Mouse (Mus musculus): ENCODE data around the gene Ly6g6e.
A peak's percentile ranks its signal among the peaks of the same experiment; 100 is the strongest.
"Not testable (repeated sequence)": the region's sequence is repeated elsewhere in the genome, so short reads cannot be mapped to it uniquely, and the experiment has no call there.

The Ly6g6e gene

DNA sequence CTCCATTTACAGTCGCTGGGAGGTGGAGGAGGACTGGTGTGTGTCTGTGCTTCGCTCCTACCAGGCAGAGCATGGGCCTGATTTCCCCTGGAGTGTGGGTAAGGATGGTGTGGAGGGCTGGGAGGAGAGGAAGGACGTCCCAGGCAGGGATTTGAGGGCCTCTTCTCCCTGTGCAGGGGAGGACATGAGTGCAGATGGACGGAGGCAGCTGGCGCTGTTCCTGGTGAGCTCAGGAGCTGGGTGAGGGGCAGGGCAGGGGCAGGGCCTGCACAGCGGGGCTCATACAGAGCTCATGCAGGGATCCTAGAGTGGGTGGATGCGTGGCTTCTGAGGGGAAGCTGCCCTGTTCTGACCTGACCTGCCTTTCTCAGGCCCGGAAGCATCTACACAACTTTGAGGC, 25.6 kb downstream of the Ly6g6e start:
- DNase-seq (ENCODE audit: low spot score), result no peak

DNA sequence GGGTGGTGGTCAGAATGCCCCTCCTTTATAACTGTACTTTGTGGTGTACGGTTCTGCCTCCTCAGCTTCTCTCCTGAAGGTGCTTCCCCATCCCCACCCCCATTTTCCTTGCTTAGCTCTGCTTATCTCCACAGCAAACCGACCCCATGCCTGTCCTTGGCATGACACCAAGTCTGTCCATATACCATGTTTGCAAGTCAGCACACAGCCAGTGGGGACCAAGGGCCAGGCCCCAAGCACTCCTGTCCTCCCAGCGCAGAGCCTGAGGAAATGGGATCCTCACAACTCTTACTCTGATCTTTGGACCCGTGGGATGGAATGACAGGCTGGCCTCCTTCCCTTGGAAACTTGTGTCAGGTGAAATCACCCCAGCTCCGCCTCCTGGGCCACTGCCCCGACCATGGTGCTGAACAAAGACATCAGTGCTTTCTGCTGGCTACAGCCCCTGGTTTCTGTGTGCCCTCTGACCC, 26.6 kb downstream of the Ly6g6e start:
- no peak for DNase-seq (ENCODE audit: low spot score)

DNA sequence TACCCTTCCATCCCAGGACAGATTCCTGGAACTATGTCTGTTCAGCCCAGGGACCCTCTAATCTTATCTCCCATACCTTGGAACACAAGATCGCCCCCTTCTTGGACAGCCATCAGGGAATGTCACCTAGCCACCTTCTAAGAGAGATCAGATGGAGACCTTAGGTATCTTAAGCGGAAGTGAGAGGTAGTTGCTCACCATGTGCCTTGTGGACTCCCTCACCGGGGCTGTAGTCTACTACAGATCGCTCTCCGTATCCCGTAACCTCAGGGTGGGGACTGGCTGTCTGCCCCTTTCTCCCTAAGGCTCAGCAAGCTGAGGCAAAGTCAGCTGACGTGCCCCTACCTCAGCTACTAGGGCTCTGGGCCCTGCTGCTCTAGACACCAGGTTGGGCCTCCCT, 27.4 kb downstream of the Ly6g6e start:
- no peak for DNase-seq (ENCODE audit: low spot score)

DNA sequence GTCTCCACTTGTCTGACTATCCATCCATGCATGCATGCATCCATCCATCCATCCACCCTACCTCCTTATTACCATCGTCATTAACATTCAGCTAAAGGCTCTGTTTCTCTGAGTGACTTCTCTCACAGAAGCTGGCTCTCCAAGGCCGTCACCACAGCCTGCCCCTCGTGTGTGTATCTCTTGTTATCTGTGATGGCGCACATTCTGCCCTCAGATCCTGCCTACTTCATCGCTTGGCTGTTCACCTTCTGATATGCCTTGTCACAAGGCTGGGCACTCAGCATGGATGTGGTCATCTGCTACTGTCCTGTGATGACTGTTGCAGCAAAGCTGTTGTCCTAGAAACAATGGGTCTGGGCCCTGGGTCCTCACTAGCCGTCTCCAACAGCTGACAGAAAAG, 28.1 kb downstream of the Ly6g6e start:
- DNase-seq (ENCODE audit: low spot score), result no peak

DNA sequence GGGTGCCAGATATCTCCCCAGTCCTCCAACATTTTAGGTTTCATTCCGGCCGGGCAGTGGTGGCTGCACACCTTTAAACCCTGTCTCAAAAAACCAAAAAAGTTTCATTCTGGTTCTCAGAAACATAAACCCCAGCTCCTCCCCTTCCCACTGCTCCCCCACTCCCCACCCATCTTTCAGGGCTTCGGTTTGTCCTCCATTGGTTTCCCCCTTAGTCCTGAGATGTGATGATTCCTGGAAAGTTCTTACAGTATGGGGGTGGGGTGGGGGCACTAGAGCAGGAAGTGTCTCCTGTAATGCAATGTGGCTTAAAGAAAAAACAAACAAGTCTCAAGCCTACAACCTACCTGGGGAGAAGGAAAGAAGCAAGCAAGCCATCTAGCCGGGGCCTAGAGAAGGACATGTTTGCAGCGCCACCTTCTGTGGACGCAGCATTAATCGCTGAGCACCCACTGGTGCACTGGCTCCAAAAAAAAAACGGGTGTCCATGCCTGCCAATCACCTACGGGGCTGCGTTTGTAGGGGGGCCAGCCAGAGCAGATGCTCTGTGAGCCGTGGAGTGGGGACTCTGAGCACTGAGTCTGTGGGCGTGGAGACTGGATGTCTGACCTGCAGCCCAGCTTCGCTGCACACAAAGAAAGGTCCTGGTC, 29.2 kb downstream of the Ly6g6e start:
- no peak for DNase-seq (ENCODE audit: low spot score)

DNA sequence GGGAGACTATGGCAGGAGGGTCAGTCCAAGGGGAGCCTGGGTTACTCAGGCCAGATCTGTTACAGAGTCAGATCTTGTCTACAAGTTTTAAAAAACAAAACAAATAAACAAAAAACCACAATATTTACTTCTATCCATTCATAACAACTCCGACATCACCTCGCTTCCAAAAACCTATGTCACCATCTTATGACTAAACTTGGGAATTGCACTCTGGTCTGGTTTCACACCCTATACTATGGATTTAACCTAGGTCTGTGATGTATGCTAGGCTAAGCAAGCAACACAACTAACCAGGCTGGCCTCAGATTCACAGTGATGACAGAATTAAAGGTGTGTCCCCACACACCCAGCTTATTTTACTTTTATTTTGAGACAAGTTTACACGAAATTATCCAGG, 29.8 kb downstream of the Ly6g6e start:
- no peak for DNase-seq (ENCODE audit: low spot score)

DNA sequence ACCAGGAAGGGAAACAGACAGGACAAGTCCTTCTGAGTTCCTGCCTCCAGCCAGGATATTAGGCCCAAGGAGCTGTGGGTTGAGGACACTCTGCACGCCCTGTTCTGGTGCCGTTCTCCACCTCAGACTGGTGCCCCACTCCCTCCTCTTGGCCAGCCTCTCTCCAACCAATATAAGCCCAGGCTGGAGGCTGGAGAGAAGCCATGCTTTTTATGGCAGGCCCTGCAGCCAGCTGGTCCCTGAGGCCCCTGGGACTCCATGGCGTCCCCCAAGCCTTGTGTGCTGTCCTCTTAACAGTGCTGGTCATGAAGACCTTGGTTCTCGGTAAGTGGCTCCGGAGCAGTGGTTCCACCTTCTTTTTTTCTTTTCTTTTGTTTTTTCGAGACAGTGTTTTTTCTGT, 31.4 kb downstream of the Ly6g6e start, which contains the start of gene Ly6g5c:
Ly6g5c (plus strand) TSS at position 183 of the 400 bp plus-strand sequence.
- no peak for DNase-seq (ENCODE audit: low spot score)

DNA sequence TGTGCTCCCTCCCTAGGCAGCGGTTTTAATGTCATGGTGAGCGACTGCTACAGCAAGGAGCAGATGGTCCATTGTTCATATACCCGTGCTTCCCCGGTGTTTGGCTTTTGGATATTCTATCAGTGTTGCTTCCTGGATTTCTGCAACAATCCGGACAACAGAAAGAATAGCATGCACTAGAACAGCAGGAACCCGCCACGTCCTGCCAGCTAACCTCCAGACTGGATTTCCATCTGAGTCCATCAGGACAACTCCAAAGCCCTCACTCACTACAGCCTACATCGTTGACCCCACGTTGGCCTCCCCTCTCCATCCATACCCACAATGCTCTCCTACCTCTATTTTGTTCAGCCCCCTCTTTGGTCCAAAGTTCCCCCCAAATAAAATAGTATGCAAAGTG, 35.1 kb downstream of the Ly6g6e start:
- no peak for DNase-seq (ENCODE audit: low spot score)

DNA sequence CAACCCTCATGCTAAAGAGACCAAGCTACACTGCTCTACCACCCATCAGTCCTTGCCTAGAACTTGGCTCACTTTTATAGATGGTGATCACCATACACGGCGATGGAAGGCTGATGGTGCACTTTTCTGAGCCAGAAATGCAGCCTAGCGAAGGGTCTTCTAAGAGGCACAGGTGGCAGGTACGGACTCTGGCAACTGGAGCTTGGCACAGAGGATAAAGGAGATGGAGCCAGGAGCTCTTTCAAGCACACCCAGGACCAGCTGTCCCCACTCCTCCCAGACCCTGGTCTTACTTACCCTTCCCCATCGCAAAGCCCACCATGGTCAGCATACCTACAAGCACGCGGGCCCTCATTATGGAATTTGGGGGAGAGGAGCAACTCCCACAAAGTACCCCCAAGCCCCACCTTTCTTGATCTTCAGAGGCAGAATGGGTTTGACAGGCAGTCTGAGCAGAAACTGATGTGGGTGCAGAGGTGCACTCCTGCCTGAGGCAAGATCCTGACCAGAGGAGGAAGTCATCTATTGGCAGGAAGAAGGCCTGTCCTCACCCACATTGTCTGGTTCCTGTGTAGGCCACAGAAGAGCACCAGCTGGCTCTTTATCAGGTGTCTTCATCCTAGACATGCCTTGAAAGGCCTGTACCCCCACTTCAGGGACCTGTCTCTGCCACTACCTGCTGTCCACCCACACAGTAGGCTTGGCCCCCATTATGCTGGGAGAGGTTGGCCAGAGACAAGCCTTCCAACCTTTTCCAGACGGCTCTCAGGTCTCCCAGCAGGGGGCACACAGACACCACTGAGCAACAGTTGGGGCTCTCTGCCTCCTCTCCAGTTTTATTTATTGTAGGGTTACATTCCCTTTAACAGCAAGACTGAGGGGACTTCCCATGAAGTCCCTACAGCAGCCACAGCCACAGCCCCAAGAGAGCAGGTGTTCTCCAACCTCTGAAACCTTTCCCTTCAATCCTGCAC, 38.6 kb downstream of the Ly6g6e start, which contains the start of gene Ly6g5b:
Ly6g5b (minus strand) TSS at position 383 of the 974 bp plus-strand sequence.
- DNase-seq (ENCODE audit: low spot score), result no peak

DNA sequence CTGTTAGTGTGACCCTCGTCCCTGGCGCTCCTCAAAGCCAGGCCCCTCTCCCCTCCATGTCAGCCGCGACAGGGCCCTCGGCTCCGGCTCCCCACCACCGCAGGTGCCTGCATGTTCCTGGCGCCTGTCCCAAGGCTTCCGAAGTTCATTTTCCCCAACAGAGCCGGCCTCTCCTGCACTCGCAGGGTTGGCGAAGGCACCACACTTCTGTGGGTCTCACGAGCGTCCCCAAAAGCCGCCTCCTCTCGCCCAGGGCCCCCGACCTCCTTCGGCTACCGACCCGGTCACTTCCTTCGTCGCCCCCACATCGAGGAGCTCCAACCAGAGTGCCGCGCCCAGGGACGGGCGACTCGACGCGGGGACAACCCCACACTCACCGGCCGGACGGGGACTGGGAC, 44.0 kb downstream of the Ly6g6e start:
- no peak for DNase-seq (ENCODE audit: low spot score)

DNA sequence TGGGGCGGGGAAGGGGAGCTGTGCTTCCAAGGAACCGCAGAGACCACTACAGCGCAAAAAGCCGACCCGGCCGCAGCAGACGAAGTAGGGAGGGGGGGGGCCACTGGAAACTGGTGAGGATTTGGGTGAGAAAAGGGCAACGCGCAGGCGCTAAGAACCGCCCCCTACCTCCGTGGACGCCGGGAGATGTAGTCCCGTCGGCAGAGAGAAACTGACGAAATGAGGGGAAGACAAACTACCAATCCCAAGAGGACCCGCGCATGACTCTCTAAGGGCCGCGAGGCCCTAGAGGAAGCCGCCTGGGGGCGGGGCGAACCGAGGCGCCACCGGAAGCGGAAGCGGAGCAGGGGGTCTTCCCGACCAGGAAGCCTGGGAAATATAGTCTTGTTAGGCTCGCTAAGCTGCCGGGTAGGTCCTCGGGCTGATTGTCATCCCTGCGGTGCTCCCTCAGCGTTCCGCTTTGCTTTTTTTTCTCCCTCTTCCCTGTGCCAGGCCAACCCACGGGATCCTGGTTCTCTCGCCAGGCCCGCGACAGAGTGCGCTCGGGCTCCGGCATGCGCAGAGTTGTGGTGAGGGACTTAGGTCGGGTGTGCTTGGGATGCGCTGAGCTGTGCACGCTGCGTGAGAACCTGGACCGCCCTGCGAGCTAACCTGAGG, 44.6 kb downstream of the Ly6g6e start, which contains the start of gene Gpank1:
Gpank1 (plus strand) TSS at position 313 of the 657 bp plus-strand sequence.
- peak; percentile 89 for DNase-seq (ENCODE audit: low spot score)

DNA sequence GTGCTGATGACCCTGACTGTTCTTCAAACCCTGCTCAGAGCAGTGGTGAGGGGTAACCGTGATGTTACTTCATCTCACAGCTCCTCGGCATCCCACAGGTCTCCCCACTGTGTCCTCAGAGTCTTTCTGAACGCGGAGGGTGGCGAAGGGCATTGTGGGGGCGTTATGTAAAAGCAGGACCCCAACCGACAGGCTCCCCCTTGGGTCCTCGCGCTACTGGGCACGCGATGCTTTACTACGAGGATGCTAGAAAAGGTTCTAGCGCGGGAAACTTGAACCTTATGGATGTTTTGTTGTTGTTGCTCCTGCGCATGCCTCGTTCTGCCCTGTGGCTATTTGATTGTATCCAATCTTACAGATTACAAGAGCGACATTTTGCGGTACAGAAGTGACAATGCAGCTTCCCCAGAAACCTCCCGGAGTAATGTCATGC, 45.2 kb downstream of the Ly6g6e start, which contains the start of gene Csnk2b:
Csnk2b (minus strand) TSS at position 183 of the 433 bp plus-strand sequence.
- DNase-seq (ENCODE audit: low spot score), result peak; percentile 44

DNA sequence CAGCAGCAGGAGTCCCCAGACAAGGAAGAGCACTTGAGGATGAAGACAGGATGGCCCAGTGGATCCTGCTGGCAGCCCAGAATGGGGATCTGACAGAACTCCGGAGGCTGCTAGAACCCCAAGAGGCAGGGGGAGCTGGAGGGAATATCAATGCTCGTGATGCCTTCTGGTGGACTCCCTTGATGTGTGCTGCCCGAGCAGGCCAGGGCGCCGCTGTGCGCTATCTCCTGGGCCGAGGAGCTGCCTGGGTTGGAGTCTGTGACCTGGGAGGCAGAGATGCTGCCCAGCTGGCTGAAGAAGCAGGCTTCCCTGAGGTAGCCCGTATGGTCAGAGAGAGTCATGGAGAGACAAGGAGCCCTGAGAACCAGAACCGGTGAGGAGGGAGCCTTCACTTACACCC, 46.6 kb downstream of the Ly6g6e start:
- not testable (repeated sequence) for DNase-seq (ENCODE audit: low spot score)

DNA sequence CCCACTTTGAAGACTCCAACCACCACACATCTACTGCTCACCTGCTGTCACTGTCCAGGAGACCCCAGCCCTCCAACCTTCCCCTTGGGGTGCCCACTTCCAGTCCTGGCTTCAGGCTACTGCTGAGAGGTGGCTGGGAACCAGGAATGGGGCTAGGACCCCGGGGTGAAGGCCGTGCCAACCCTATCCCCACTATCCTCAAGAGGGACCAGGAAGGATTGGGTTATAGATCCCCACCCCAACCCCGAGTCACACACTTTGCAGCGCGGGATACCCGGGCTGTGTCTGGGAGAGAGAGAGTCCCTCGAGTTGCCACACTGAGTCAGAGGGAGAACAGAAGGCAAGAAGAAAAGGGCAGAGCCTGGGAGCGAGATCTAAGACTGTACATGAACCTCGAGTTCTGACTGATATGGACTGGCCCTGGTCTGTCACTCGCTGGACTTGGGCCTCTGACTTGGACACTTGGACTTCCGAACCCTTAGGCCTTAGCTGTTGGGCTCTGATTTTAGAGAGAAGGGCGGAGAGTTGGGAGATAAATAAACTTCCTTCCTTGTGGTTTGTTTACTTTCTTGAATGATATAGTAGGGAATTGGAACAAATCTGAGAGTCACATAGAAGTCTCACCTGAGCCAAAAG, 47.7 kb downstream of the Ly6g6e start:
- DNase-seq (ENCODE audit: low spot score), result not testable (repeated sequence)

DNA sequence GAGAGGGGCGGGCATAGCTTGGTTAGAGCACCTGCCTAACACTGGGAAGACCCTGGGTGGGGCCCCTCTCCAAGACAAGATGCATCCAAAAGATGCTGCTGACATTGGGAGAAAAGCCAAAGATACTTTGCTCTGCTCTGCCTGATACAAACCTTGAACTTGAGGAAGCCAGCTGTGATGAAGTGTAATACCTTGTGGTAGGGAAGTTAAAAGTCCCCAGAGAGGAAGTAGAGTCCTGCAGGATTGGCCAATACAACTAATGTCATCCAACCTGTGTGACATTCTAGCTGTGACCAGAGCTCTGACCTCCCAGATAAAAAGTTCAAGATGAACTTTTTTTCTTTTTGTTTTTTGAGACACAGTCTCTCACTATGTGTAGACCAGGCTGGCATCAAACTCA, 48.4 kb downstream of the Ly6g6e start:
- DNase-seq (ENCODE audit: low spot score), result no peak

DNA sequence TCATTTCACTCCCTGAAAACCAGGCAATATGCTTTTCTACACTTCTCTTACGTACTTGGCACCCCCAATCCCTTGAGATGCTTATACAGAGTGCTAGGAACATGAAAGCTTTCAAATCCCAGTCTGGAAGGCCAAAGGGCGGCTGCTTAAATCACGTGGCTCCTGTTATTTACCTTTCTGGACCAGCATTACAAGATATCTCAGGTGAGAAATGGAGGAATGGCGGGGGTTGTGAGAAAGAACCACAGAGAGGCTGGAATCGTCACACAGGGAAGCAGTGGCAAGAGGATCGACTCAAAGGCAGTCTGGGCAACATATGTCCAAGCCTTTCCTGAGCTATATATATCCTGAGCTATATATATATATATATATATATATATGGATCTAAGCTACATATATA, 48.9 kb downstream of the Ly6g6e start:
- no peak for DNase-seq (ENCODE audit: low spot score)

DNA sequence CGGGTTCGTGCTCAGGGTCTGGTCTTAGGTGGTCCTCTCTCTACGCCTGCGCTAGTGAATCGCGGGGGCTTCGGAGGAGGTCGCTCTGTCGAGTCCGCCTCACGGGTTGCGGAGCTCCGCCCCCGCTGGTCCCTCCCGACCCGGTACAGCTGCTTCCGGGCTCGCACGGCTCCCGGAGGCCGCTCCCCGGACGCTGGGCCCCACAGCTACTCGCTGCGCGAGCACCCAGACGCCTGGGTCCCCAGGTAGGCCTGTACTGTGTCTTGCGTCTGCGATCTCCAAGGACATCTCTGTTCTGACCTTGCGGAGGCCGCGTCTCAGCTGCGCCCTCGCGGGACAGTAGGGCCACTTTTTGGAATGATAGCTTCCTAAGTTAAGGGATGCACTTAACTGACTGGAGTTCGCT, 49.5 kb downstream of the Ly6g6e start, which contains the start of gene D17H6S53E:
D17H6S53E (plus strand) TSS at position 168 of the 406 bp plus-strand sequence.
- no peak for DNase-seq (ENCODE audit: low spot score)

DNA sequence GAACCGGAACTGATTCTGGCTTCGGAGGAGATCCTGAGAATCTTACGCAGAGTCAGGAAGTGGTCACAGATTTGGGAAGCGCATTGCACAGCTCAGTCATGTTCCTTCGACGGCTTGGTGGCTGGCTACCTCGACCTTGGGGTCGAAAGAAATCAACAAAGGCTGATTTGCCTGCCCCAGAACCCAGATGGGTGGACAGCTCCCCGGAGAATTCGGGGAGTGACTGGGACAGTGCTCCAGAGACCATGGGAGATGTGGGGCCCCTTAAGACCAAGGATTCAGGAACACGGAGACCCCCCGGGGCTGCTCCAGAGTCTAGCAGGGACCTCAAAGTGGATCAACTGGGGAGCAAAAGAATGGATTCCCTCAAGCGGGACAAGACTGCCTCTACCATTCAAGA, 50.3 kb downstream of the Ly6g6e start:
- DNase-seq (ENCODE audit: low spot score), result no peak
